ENCODE assay signal across 15 mouse cellular contexts in the genomic region with DNA sequence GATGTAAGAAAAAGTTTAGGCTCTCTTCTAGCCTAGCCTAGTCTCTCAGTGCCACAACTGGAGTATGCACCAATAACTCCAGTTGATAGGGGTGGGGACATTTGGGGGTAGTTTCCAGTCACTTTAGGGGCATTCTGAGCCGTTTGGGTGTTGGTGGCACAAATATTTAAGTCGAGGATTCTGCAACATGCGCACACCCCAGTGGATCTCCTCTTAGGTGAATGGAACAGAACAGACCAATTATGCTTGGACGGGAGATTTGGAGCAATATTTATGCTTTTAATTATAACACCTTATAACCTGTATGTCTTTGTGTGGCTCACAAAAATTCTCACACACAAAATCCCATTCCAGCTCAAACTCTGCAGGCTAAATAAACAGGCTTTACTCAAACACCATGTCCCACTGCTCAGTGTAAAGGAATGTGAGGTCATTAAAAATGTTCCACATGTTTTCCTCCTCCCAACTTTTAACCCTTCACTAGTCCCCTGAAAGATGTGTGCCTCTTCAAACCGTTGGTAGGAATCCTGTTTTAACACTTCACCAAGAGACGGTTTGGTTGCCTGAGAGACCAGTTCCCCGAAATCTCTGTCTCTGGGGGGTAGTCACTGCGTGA. TPM values are rescaled to one million over a fixed set of nuclear protein-coding genes. Genes with fewer than 3 reads are reported as not detected.
A peak's percentile ranks its signal among the peaks of the same experiment; 100 is the strongest.
DNase-seq lines count a peak whose midpoint lies in the region; ATAC-seq lines count a peak whose summit lies in the region.
"Had no signal": no experiment of that assay in that cellular context is flagged by ENCODE, and none has a peak within 500 bp of the region (broad histone marks: within the 10 kb centered on the region; RNA-seq: fewer than 3 reads in every experiment).

No protein-coding gene starts in this region.

- peak overlapping the region; percentile 66 for H3K27ac ChIP-seq in hindbrain, embryonic 10.5 days
- no peak overlapping the region for H3K27ac ChIP-seq in hindbrain, embryonic 14.5 days
- H3K27ac ChIP-seq in midbrain, embryonic 12.5 days (replicated peaks): 0 out of 2 replicates have a peak overlapping the region, but pooled peaks have one; percentile 10
- no peak overlapping the region for H3K27ac ChIP-seq in midbrain, embryonic 10.5 days (replicated peaks)
- H3K27ac ChIP-seq in embryonic facial prominence, embryonic 15.5 days (replicated peaks): peak overlapping the region; percentile 94
- H3K27ac ChIP-seq in stomach, embryonic 16.5 days (ENCODE audit: low read length): peak overlapping the region; percentile 82
- H3K27ac ChIP-seq: hindbrain, embryonic 13.5 days; liver, embryonic 12.5 days had no signal

- 64% methylated on average over 8 of the region's 8 CpGs for WGBS in hindbrain, embryonic 10.5 days
- WGBS in hindbrain, embryonic 14.5 days: 70% methylated on average over 8 of the region's 8 CpGs
- 67% methylated on average over 8 of the region's 8 CpGs for WGBS in midbrain, embryonic 12.5 days
- 74% methylated on average over 8 of the region's 8 CpGs for WGBS in midbrain, embryonic 10.5 days
- WGBS in embryonic facial prominence, embryonic 15.5 days: 30% methylated on average over 8 of the region's 8 CpGs
- WGBS in stomach, embryonic 16.5 days: 31% methylated on average over 8 of the region's 8 CpGs

- no peak overlapping the region for H3K4me3 ChIP-seq in hindbrain, embryonic 10.5 days
- no peak overlapping the region for H3K4me3 ChIP-seq in hindbrain, embryonic 14.5 days (replicated peaks; ENCODE audit: low read length)
- H3K4me3 ChIP-seq in midbrain, embryonic 12.5 days: no peak overlapping the region
- H3K4me3 ChIP-seq in midbrain, embryonic 10.5 days: no peak overlapping the region
- H3K4me3 ChIP-seq in embryonic facial prominence, embryonic 15.5 days (replicated peaks): no peak overlapping the region
- no peak overlapping the region for H3K4me3 ChIP-seq in stomach, embryonic 16.5 days (replicated peaks; ENCODE audit: low read length)
- H3K4me3 ChIP-seq: erythroblast, embryonic 14.5 days; hindbrain, embryonic 13.5 days; liver, embryonic 12.5 days had no signal

- no peaks in the 10 kb centered on the region for H3K36me3 ChIP-seq in hindbrain, embryonic 10.5 days
- peaks cover 5% of the 10 kb centered on the region; the same call in 1 of the 2 replicates for H3K36me3 ChIP-seq in hindbrain, embryonic 14.5 days (replicated peaks; ENCODE audit: control insufficient read depth, insufficient read depth)
- H3K36me3 ChIP-seq in midbrain, embryonic 12.5 days: no peaks in the 10 kb centered on the region
- no peaks in the 10 kb centered on the region for H3K36me3 ChIP-seq in midbrain, embryonic 10.5 days
- H3K36me3 ChIP-seq in embryonic facial prominence, embryonic 15.5 days: no peaks in the 10 kb centered on the region
- no peaks in the 10 kb centered on the region for H3K36me3 ChIP-seq in stomach, embryonic 16.5 days (ENCODE audit: control insufficient read depth, insufficient read depth, low read length)
- H3K36me3 ChIP-seq: liver, embryonic 12.5 days had no signal

- H3K9me3 ChIP-seq in hindbrain, embryonic 10.5 days: no peaks in the 10 kb centered on the region
- H3K9me3 ChIP-seq in hindbrain, embryonic 14.5 days (ENCODE audit: control insufficient read depth, low read length): no peaks in the 10 kb centered on the region
- no peaks in the 10 kb centered on the region for H3K9me3 ChIP-seq in midbrain, embryonic 12.5 days
- no peaks in the 10 kb centered on the region for H3K9me3 ChIP-seq in midbrain, embryonic 10.5 days (replicated peaks)
- no peaks in the 10 kb centered on the region for H3K9me3 ChIP-seq in embryonic facial prominence, embryonic 15.5 days (replicated peaks)
- no peaks in the 10 kb centered on the region for H3K9me3 ChIP-seq in stomach, embryonic 16.5 days (replicated peaks; ENCODE audit: control insufficient read depth, low read length)
- H3K9me3 ChIP-seq: hindbrain, embryonic 13.5 days; liver, embryonic 12.5 days had no signal

- no peaks in the 10 kb centered on the region for H3K27me3 ChIP-seq in hindbrain, embryonic 10.5 days (ENCODE audit: insufficient read depth, poor library complexity, severe bottlenecking)
- H3K27me3 ChIP-seq in hindbrain, embryonic 14.5 days (ENCODE audit: control insufficient read depth, insufficient read depth, low read length): no peaks in the 10 kb centered on the region
- no peaks in the 10 kb centered on the region for H3K27me3 ChIP-seq in midbrain, embryonic 12.5 days
- H3K27me3 ChIP-seq in midbrain, embryonic 10.5 days (ENCODE audit: low read depth, poor library complexity, severe bottlenecking): no peaks in the 10 kb centered on the region
- no peaks in the 10 kb centered on the region for H3K27me3 ChIP-seq in embryonic facial prominence, embryonic 15.5 days
- H3K27me3 ChIP-seq in stomach, embryonic 16.5 days (ENCODE audit: control insufficient read depth, insufficient read depth, low read length): no peaks in the 10 kb centered on the region
- H3K27me3 ChIP-seq: hindbrain, embryonic 13.5 days; liver, embryonic 12.5 days had no signal

- DNase-seq in hindbrain, embryonic 10.5 days (ENCODE audit: low spot score): no peak
- DNase-seq in hindbrain, embryonic 14.5 days (ENCODE audit: low spot score): no peak
- DNase-seq in midbrain, embryonic 10.5 days (ENCODE audit: low spot score): no peak
- no peak for DNase-seq in left cerebral cortex, adult 8-10 months (ENCODE audit: low spot score in 2 of 2)
- DNase-seq: adrenal gland, postnatal 36 days; cerebellum, adult 11 months had no signal

- H3K4me1 ChIP-seq in hindbrain, embryonic 10.5 days (replicated peaks): peaks cover 24% of the 10 kb centered on the region
- no peaks in the 10 kb centered on the region for H3K4me1 ChIP-seq in hindbrain, embryonic 14.5 days (replicated peaks; ENCODE audit: control insufficient read depth, insufficient read depth, low read length)
- 0 out of 2 replicates have a peak, but pooled peaks cover 3% of the 10 kb centered on the region for H3K4me1 ChIP-seq in midbrain, embryonic 12.5 days
- peaks cover 12% of the 10 kb centered on the region for H3K4me1 ChIP-seq in midbrain, embryonic 10.5 days
- peaks cover 60% of the 10 kb centered on the region for H3K4me1 ChIP-seq in embryonic facial prominence, embryonic 15.5 days
- H3K4me1 ChIP-seq in stomach, embryonic 16.5 days (ENCODE audit: control insufficient read depth, insufficient read depth, low read length): peaks cover 31% of the 10 kb centered on the region

- no peak for ATAC-seq in hindbrain, embryonic 14.5 days (ENCODE audit: low FRiP score)
- no peak for ATAC-seq in midbrain, embryonic 12.5 days (ENCODE audit: low FRiP score, low read depth)
- no peak for ATAC-seq in embryonic facial prominence, embryonic 15.5 days (ENCODE audit: insufficient number of reproducible peaks, low FRiP score, low TSS enrichment, low read depth)
- ATAC-seq in stomach, embryonic 16.5 days (ENCODE audit: insufficient read depth, low FRiP score): peak; percentile 24; the same call in 1 of the 2 replicates
- ATAC-seq: liver, embryonic 12.5 days had no signal

- no peak overlapping the region for H3K9ac ChIP-seq in hindbrain, embryonic 14.5 days
- no peak overlapping the region for H3K9ac ChIP-seq in midbrain, embryonic 12.5 days (replicated peaks)
- no peak overlapping the region for H3K9ac ChIP-seq in embryonic facial prominence, embryonic 15.5 days
- H3K9ac ChIP-seq in stomach, embryonic 16.5 days (ENCODE audit: low read length): 0 out of 2 replicates have a peak overlapping the region, but pooled peaks have one; percentile 5
- H3K9ac ChIP-seq: hindbrain, embryonic 13.5 days; liver, embryonic 12.5 days had no signal

- H3K4me2 ChIP-seq in hindbrain, embryonic 14.5 days (replicated peaks): no peak overlapping the region
- no peak overlapping the region for H3K4me2 ChIP-seq in midbrain, embryonic 12.5 days (replicated peaks)
- H3K4me2 ChIP-seq in embryonic facial prominence, embryonic 15.5 days (replicated peaks): no peak overlapping the region
- H3K4me2 ChIP-seq in stomach, embryonic 16.5 days (ENCODE audit: low read depth, low read length): no peak overlapping the region
- H3K4me2 ChIP-seq: hindbrain, embryonic 13.5 days; liver, embryonic 12.5 days; midbrain, embryonic 11.5 days had no signal

RNA-seq across cellular contexts. Expression of a gene that starts 35.9 kb away (rescaled TPM):
- not detected in 2 replicates for polyA plus RNA-seq in hindbrain, embryonic 10.5 days (2016; fragmentation: Nextera tagmentation; extraction: Ambion mirVana)
- 0.20 TPM in 1 of 2 replicates, not detected in the other for polyA plus RNA-seq in hindbrain, embryonic 14.5 days (2014; fragmentation: Nextera tagmentation; extraction: Ambion mirVana)
- polyA plus RNA-seq in midbrain, embryonic 12.5 days (2016; fragmentation: Nextera tagmentation; extraction: Ambion mirVana): not detected in 2 replicates
- 0.14 TPM in 1 of 2 replicates, not detected in the other for polyA plus RNA-seq in midbrain, embryonic 10.5 days (2016; fragmentation: Nextera tagmentation; extraction: Ambion mirVana)
- polyA plus RNA-seq in embryonic facial prominence, embryonic 15.5 days (2015; fragmentation: Nextera tagmentation; extraction: Ambion mirVana): not detected in 2 replicates
- not detected in 2 replicates for polyA plus RNA-seq in stomach, embryonic 16.5 days (2015; fragmentation: Nextera tagmentation; extraction: Ambion mirVana)
- total RNA-seq in left cerebral cortex, adult 8-10 months (2022): under 1 TPM in 1 of 4 experiments, not detected in 3; 0.36 TPM
- total RNA-seq: adrenal gland, postnatal 36 days; gastrocnemius, adult 18-20 months; layer of hippocampus, adult 8-10 months had no signal
- polyA plus RNA-seq: erythroblast, embryonic 14.5 days; hindbrain, embryonic 13.5 days; liver, embryonic 12.5 days; midbrain, embryonic 11.5 days had no signal

RNA-seq across cellular contexts. Expression of a gene that starts 46.4 kb away (rescaled TPM):
- polyA plus RNA-seq in hindbrain, embryonic 10.5 days (2016; fragmentation: Nextera tagmentation; extraction: Ambion mirVana): 28.7 and 30.3 TPM in 2 replicates
- polyA plus RNA-seq in hindbrain, embryonic 14.5 days (2014; fragmentation: Nextera tagmentation; extraction: Ambion mirVana): 34.5 TPM in 2 replicates
- polyA plus RNA-seq in midbrain, embryonic 12.5 days (2016; fragmentation: Nextera tagmentation; extraction: Ambion mirVana): 32.7 and 34.9 TPM in 2 replicates
- 24.2 and 29.5 TPM in 2 replicates for polyA plus RNA-seq in midbrain, embryonic 10.5 days (2016; fragmentation: Nextera tagmentation; extraction: Ambion mirVana)
- 42.4 and 49.7 TPM in 2 replicates for polyA plus RNA-seq in embryonic facial prominence, embryonic 15.5 days (2015; fragmentation: Nextera tagmentation; extraction: Ambion mirVana)
- 36.3 and 39.7 TPM in 2 replicates for polyA plus RNA-seq in stomach, embryonic 16.5 days (2015; fragmentation: Nextera tagmentation; extraction: Ambion mirVana)
- total RNA-seq in left cerebral cortex, adult 8-10 months (2022): 10 to 100 TPM; 11.2 to 18.9 (median 14.7) TPM

Comparison
In these comparisons a context has a peak if more than half of its experiments do, and no peak if none do; other contexts are left out.
1. H3K27ac ChIP-seq: peak in hindbrain, embryonic 10.5 days (single experiment), midbrain, embryonic 12.5 days (single experiment), embryonic facial prominence, embryonic 15.5 days (single experiment) and stomach, embryonic 16.5 days (single experiment); none in hindbrain, embryonic 14.5 days (single experiment) and midbrain, embryonic 10.5 days (single experiment).